Mouse (Mus musculus): ENCODE results near the gene Pdcd4. TPM values are rescaled to one million over a fixed set of nuclear protein-coding genes. Genes with fewer than 3 reads are reported as not detected.
A peak's percentile ranks its signal among the peaks of the same experiment; 100 is the strongest.

Pdcd4 gene
- polyA plus RNA-seq, 1 experiment from 2014 or later = 129 TPM

DNA sequence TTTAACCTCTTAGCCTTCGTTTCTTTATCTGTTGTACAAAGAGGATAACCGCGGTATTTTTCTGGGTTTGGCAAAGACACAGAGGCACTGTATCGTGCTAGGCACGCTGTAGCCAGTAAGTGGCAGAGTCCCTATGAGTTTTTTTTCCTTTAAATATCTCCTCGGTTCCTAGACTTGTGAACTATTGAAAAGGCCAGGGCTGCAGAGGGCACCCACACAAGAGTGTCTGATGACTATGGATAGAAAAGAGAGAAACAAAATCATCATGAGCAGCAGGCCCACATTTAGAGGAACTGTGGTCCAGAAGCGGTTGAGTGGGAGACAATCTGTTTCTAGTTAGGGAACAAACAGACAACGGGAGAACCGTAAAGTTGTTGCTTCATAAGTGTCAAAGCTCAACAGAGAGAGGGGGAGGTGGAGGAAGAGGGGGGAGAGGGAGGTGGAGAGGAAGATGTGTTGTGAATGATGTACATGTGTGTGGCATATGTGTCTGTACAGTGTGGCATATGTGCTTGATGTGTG, 868 bp downstream of the Pdcd4 start:
- Histone ChIP-seq H3K27ac (0 out of 2 replicates have a peak overlapping the region, but pooled peaks have one; percentile 37), H3K9me3 (no peaks in the 10 kb centered on the region), H3K36me3 (no peaks in the 10 kb centered on the region), H3K4me2 (replicated peaks) (no peak overlapping the region), H3K4me3 (no peak overlapping the region), H3K9ac (no peak overlapping the region), H3K4me1 (peaks cover 23% of the 10 kb centered on the region), H3K27me3 (no peaks in the 10 kb centered on the region)
- no peak for ATAC-seq (ENCODE audit: insufficient number of reproducible peaks, insufficient read depth, low FRiP score, low TSS enrichment)
- WGBS = 51% methylated on average over 9 of the region's 9 CpGs

DNA sequence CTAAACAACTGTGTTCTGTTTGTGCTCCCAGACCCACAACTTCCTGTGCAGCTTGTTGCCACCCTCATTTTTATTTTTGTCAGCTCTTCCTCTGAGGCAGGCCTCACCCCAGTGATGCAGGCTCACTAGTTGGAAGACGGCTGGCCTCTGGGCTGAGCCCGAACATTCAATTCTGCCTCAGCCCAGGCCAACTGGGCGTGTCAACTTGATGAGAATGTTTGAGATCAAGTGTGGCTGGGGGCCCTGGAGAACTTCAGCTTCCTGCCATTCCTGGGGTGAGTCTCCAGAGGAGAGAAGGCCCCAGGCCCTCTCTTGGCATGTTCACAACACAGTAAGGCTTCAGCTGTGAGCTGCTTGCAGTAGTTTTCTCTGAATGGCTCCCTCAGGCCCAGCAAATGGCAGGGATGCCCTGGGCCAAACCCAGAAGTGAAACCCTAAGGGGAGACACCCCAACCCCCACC, 1.7 kb downstream of the Pdcd4 start:
- Histone ChIP-seq H3K36me3 (no peaks in the 10 kb centered on the region), H3K9ac (no peak overlapping the region), H3K9me3 (no peaks in the 10 kb centered on the region), H3K4me1 (peaks cover 23% of the 10 kb centered on the region), H3K27me3 (no peaks in the 10 kb centered on the region), H3K4me3 (no peak overlapping the region), H3K4me2 (replicated peaks) (no peak overlapping the region), H3K27ac (no peak overlapping the region)
- 63% methylated on average over 3 of the region's 3 CpGs for WGBS
- ATAC-seq (ENCODE audit: insufficient number of reproducible peaks, insufficient read depth, low FRiP score, low TSS enrichment) = no peak

GRCm38 (mm10) chr19:53894538-53895121, 2.6 kb downstream of the Pdcd4 start:
- Histone ChIP-seq H3K4me3 (no peak overlapping the region), H3K27me3 (no peaks in the 10 kb centered on the region), H3K27ac (no peak overlapping the region), H3K36me3 (no peaks in the 10 kb centered on the region), H3K9ac (no peak overlapping the region), H3K9me3 (no peaks in the 10 kb centered on the region), H3K4me1 (peaks cover 23% of the 10 kb centered on the region), H3K4me2 (replicated peaks) (no peak overlapping the region)
- 74% methylated on average over 12 of the region's 12 CpGs for WGBS
- no peak for ATAC-seq (ENCODE audit: insufficient number of reproducible peaks, insufficient read depth, low FRiP score, low TSS enrichment)

DNA sequence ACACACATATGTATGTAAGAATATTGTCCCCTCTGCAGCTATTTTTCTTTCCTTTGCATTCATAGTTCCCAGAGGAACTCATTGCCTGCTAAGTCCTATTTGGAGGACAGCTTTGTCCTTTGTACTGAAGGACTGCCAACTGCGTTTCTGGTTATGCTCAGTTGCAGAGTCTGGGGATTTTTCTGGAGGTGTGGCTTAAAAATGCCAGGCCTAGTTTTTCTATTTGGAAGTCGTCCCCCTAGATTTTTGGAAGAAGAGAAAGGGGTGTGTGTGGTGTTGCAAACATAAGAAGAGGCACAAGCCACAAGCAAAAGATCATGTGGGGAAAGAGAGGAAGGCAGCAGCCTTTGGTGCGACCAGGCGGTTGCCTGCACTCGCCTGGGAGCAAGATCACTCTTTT, 6.0 kb downstream of the Pdcd4 start:
- Histone ChIP-seq H3K27me3 (no peaks in the 10 kb centered on the region), H3K4me1 (peaks cover 17% of the 10 kb centered on the region), H3K9me3 (no peaks in the 10 kb centered on the region), H3K36me3 (no peaks in the 10 kb centered on the region), H3K27ac (no peak overlapping the region), H3K4me2 (replicated peaks) (no peak overlapping the region), H3K4me3 (no peak overlapping the region), H3K9ac (no peak overlapping the region)
- no peak for ATAC-seq (ENCODE audit: insufficient number of reproducible peaks, insufficient read depth, low FRiP score, low TSS enrichment)
- WGBS = 69% methylated on average over 5 of the region's 5 CpGs

DNA sequence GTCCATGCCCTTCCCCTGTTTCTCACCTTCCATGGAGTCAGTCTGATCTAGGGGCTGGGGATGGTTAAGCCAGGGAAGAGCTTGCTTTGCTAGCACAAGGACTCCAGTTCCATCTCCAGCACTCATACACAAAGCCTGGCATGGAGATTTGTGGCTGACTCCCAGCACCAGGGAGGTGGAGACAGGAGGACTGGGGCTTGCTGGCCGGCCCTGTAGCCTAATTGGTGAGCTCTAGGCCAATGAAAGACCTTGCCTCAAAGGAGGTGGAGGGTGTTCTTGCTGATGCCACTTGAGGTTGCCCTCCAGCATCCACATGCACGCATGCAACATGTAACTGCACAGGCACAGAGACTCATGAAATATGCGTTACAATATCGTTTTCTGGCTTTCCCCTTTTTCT, 6.5 kb downstream of the Pdcd4 start:
- Histone ChIP-seq H3K4me2 (replicated peaks) (no peak overlapping the region), H3K27me3 (no peaks in the 10 kb centered on the region), H3K4me1 (peaks cover 15% of the 10 kb centered on the region), H3K9ac (no peak overlapping the region), H3K9me3 (no peaks in the 10 kb centered on the region), H3K4me3 (no peak overlapping the region), H3K27ac (no peak overlapping the region), H3K36me3 (no peaks in the 10 kb centered on the region)
- 78% methylated on average over 4 of the region's 4 CpGs for WGBS
- no peak for ATAC-seq (ENCODE audit: insufficient number of reproducible peaks, insufficient read depth, low FRiP score, low TSS enrichment)

DNA sequence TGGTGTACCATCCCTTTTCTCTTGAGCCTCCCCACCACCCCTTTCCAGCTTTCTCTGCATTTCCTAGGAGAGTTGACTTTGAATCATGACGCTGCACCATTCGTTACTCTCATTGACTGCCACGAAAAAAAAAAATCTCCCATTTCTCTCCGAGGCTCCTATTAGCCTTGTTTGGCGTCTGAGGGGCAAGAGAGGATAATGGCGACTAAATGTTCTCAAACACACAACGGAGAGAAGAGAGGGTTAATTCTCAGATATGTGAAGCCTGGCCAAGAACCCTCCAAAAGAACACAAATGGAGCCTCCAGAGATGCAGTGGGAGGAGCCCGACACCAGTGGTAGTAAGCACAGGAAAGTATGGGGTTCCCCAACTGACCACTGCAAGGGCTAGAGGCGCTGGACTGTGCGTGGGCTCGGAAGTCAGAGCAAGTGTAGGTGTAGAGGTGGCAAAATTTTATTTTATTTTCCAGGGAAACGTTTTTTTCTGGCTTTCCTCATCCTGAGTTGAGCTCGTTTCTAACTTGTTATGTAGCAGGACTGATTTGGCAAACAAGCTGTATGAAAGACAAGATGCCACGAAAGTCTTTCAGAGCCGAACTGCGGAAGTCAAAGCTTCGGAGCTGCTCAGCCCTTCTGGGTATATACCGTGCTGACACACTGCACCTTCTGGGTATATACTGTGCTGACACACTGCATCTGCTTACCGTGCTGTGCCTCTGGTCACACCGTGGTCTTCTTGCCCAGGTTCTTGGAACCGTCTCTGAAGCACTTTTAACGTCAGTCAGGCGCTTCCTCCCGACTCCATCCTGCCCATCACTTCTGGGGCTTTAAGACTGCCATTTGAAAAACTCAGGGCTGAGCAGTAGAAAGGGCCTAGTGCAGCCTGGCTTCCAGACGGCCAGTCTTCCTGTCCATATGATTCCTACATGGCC, 7.2 kb downstream of the Pdcd4 start:
- Histone ChIP-seq H3K4me1 (peaks cover 10% of the 10 kb centered on the region), H3K4me3 (no peak overlapping the region), H3K27ac (no peak overlapping the region), H3K36me3 (no peaks in the 10 kb centered on the region), H3K9ac (no peak overlapping the region), H3K4me2 (replicated peaks) (no peak overlapping the region), H3K9me3 (no peaks in the 10 kb centered on the region), H3K27me3 (no peaks in the 10 kb centered on the region)
- 83% methylated on average over 25 of the region's 25 CpGs for WGBS
- no peak for ATAC-seq (ENCODE audit: insufficient number of reproducible peaks, insufficient read depth, low FRiP score, low TSS enrichment)

DNA sequence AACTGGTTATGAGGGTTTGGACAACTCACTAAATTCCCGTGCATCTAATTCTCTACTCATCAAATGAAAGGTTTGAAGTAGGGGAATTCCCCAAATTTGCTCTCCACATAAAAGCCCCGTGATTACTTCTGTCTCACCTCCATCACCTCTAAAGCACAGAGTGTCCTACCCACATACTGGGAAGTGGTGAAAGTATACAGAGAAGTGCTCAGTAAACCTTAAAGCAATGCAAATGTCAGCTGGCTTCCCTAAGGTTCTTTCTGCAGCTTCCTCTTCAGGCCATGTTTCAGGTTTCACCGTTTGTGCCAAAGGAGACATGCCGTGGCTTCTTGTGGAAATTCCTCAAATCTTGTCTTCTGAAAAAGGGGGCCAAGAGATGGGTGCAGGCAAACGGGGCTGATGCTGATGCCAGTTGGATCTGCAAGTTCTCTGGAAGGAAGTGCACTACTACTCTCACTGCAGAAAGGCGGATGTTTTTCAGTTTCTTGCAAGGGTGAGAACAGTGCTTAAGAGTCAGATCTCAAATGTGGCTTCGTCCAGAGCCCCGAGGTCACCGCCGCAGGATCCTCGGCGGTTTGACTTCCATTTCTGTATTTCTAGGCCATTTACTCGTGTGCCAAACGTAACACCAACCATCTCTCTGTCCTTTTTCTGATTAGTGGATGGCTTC, 8.0 kb downstream of the Pdcd4 start:
- no peak overlapping the region for H3K9ac ChIP-seq
- peaks cover 13% of the 10 kb centered on the region for H3K4me1 ChIP-seq
- H3K9me3 ChIP-seq = no peaks in the 10 kb centered on the region
- H3K27ac ChIP-seq = no peak overlapping the region
- no peaks in the 10 kb centered on the region for H3K27me3 ChIP-seq
- WGBS = 84% methylated on average over 14 of the region's 14 CpGs
- ATAC-seq (ENCODE audit: insufficient number of reproducible peaks, insufficient read depth, low FRiP score, low TSS enrichment) = no peak
- no peak overlapping the region for H3K4me3 ChIP-seq
- no peaks in the 10 kb centered on the region for H3K36me3 ChIP-seq
- H3K4me2 ChIP-seq (replicated peaks) = no peak overlapping the region

DNA sequence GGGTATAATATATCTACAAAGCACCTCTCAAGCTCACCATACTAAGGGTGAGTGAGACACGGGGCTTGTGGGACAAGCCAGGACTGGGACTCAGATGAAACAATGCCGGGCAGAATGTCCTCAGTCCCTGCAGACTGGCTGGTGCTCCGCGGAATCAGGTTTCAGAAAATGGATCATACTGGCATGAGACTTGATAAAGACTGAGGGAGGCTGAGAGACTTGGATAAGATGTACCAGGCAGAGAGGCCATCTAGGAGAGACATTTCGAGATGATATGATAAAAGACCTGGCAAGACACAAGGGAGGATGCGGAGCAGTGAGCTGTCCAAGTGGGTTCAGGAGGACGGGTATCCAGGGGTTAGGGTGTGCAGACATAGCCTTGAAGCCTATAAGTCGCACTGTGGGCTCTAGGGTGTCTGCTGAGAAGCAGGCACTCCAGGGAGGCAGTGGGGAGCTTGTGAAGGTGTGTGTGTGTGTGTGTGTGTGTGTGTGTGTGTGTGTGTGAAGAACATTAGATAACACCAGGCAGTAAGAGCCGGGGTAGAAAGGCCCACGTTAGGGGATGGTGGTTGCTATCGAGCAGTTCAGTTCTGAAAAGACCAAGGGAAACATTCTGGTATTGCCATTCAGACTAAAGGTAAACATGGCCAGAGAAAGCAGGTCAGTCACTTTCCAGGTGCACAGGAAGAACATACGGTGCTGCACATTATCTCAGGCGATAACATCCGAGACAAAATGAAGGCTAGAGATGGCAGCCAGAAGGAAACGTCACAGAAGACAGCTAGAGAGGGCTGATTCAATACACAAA, 10.1 kb downstream of the Pdcd4 start:
- Histone ChIP-seq H3K9me3 (no peaks in the 10 kb centered on the region), H3K36me3 (no peaks in the 10 kb centered on the region), H3K4me1 (peaks cover 25% of the 10 kb centered on the region), H3K9ac (peak overlapping the region; percentile 93), H3K27ac (peak overlapping the region; percentile 92), H3K27me3 (no peaks in the 10 kb centered on the region), H3K4me2 (replicated peaks) (peak overlapping the region; percentile 51), H3K4me3 (peak overlapping the region; percentile 98)
- ATAC-seq (ENCODE audit: insufficient number of reproducible peaks, insufficient read depth, low FRiP score, low TSS enrichment) = no peak; the same call in 1 of the 2 replicates
- WGBS = 50% methylated on average over 15 of the region's 15 CpGs

- Histone ChIP-seq H3K27ac (peak overlapping the region; percentile 92), H3K27me3 (no peaks in the 10 kb centered on the region), H3K4me3 (peak overlapping the region; percentile 98), H3K4me2 (replicated peaks) (peak overlapping the region; percentile 65), H3K9me3 (no peaks in the 10 kb centered on the region), H3K4me1 (peaks cover 25% of the 10 kb centered on the region), H3K9ac (peak overlapping the region; percentile 93), H3K36me3 (no peaks in the 10 kb centered on the region)
- WGBS = under 1% methylated on average over 58 of the region's 61 CpGs
- peak; percentile 98 for ATAC-seq (ENCODE audit: insufficient number of reproducible peaks, insufficient read depth, low FRiP score, low TSS enrichment)
Observed at GRCm38 (mm10) chr19:53902739-53903487, 10.9 kb downstream of the Pdcd4 start.

GRCm38 (mm10) chr19:53903507-53904321, 11.7 kb downstream of the Pdcd4 start:
- Histone ChIP-seq H3K36me3 (no peaks in the 10 kb centered on the region), H3K27ac (peak overlapping the region; percentile 92), H3K9me3 (no peaks in the 10 kb centered on the region), H3K4me1 (peaks cover 25% of the 10 kb centered on the region), H3K9ac (peak overlapping the region; percentile 93), H3K4me3 (peak overlapping the region; percentile 98), H3K4me2 (replicated peaks) (peak overlapping the region; percentile 65), H3K27me3 (no peaks in the 10 kb centered on the region)
- under 1% methylated on average over 78 of the region's 83 CpGs for WGBS
- ATAC-seq (ENCODE audit: insufficient number of reproducible peaks, insufficient read depth, low FRiP score, low TSS enrichment) = peak; percentile 25

Measured in embryonic facial prominence, embryonic 12.5 days (tissue).